8 mouse cellular contexts compared by ENCODE assay signal in genomic region chr5:36695461-36696231, GRCm38 (mm10). TPM values are rescaled to one million over a fixed set of nuclear protein-coding genes. Genes with fewer than 3 reads are reported as not detected.
DNase-seq lines count a peak whose midpoint lies in the region; ATAC-seq and TF ChIP-seq lines count a peak whose summit lies in the region.

TSS of gene D5Ertd579e (minus strand) at chr5:36696024.

- peaks cover 17% of the 10 kb centered on the region for H3K36me3 ChIP-seq in hindbrain, embryonic 10.5 days
- no peaks in the 10 kb centered on the region for H3K36me3 ChIP-seq in lung, postnatal 0 days (ENCODE audit: insufficient read depth, low read length)

- H3K4me3 ChIP-seq in hindbrain, embryonic 10.5 days, result peak within 1 kb of the TSS; percentile 80
- H3K4me3 ChIP-seq in lung, postnatal 0 days (ENCODE audit: low read depth, low read length), result peak within 1 kb of the TSS; percentile 71

- H3K4me2 ChIP-seq in lung, postnatal 0 days (replicated peaks; ENCODE audit: low read depth, low read length), result peak within 1 kb of the TSS; percentile 76

- no peak for TF ChIP-seq CTCF in lung, postnatal 0 days (IDR thresholded peaks at IDR 0.05)

- peaks cover 25% of the 10 kb centered on the region for H3K4me1 ChIP-seq in hindbrain, embryonic 10.5 days (replicated peaks)
- no peaks in the 10 kb centered on the region for H3K4me1 ChIP-seq in lung, postnatal 0 days (ENCODE audit: insufficient read depth, low read depth, low read length)

- DNase-seq in MEL-GATA-1-ER (ENCODE audit: extremely low read depth, low read depth), result peak; percentile 83
- peak; percentile 95 for DNase-seq in cerebellum, adult 8-10 months
- peak; percentile 92 for DNase-seq in hindbrain, embryonic 10.5 days (ENCODE audit: low spot score)
- peak; percentile 95 for DNase-seq in layer of hippocampus, adult 9-11 months
- DNase-seq in lung, postnatal 0 days (ENCODE audit: low spot score), result peak; percentile 95
- peak; percentile 91 for DNase-seq in ovary, postnatal 14 days (ENCODE audit: low spot score)
- peak; percentile 96 for DNase-seq in thymus, postnatal 14 days

- TF ChIP-seq EP300 in lung, postnatal 0 days (IDR thresholded peaks at IDR 0.05), result no peak

- WGBS in hindbrain, embryonic 10.5 days, result under 1% methylated on average over 104 of the region's 104 CpGs
- WGBS in lung, postnatal 0 days, result under 1% methylated on average over 40 of the region's 104 CpGs

- H3K9ac ChIP-seq in lung, postnatal 0 days (replicated peaks; ENCODE audit: low read depth), result peak within 1 kb of the TSS; percentile 64

- peak; percentile 85 for ATAC-seq in frontal cortex, adult (ENCODE audit: low TSS enrichment)
- peak; percentile 97 for ATAC-seq in lung, postnatal 0 days

- H3K27me3 ChIP-seq in hindbrain, embryonic 10.5 days (ENCODE audit: insufficient read depth, poor library complexity, severe bottlenecking), result peaks cover 4% of the 10 kb centered on the region
- no peaks in the 10 kb centered on the region for H3K27me3 ChIP-seq in lung, postnatal 0 days (replicated peaks; ENCODE audit: insufficient read depth, low read length)

- no peaks in the 10 kb centered on the region for H3K9me3 ChIP-seq in hindbrain, embryonic 10.5 days
- no peaks in the 10 kb centered on the region for H3K9me3 ChIP-seq in lung, postnatal 0 days (ENCODE audit: low read length)

- H3K27ac ChIP-seq in hindbrain, embryonic 10.5 days, result peak within 1 kb of the TSS; percentile 98
- H3K27ac ChIP-seq in lung, postnatal 0 days (ENCODE audit: low read length), result peak within 1 kb of the TSS; percentile 90

RNA-seq across cellular contexts. Expression of gene D5Ertd579e, which starts in this region (rescaled TPM):
- 25.9 and 28.2 TPM in 2 replicates for polyA plus RNA-seq in hindbrain, embryonic 10.5 days (2016; fragmentation: Nextera tagmentation; extraction: Ambion mirVana)
- polyA plus RNA-seq in lung, postnatal 0 days (2015; fragmentation: Nextera tagmentation; extraction: Ambion mirVana), result 13.1 and 14.6 TPM in 2 replicates

Comparison
In these comparisons a context has a peak if more than half of its experiments do, and no peak if none do; other contexts are left out.
1. Peak in every context shown above with its lines: DNase-seq, ATAC-seq, H3K4me3 ChIP-seq and H3K27ac ChIP-seq.